Mouse (Mus musculus) midbrain, embryonic 10.5 days (tissue): ENCODE results near the gene Acsm4. TPM values are rescaled to one million over a fixed set of nuclear protein-coding genes. Genes with fewer than 3 reads are reported as not detected.

Experiments used
- DNase-seq: peaks from one replicate; pipeline ENCODE4 v3.0.0-alpha.2; 2017; ENCODE audit warnings: low spot score
- H3K27ac ChIP-seq: fragments of 300-500 bp; sonication (generic); replicated peaks from 2 replicates; pipeline ENCODE4 v1.5.1; 2016; ENCODE audit warnings: mild to moderate bottlenecking
- H3K27me3 ChIP-seq: fragments of 300-500 bp; sonication (generic); 2 replicates; pipeline ENCODE4 v1.6.1; 2016; ENCODE audit warnings: low read depth, mild to moderate bottlenecking; ENCODE audit not compliant: poor library complexity, severe bottlenecking
- H3K36me3 ChIP-seq: fragments of 300-500 bp; sonication (generic); 2 replicates; pipeline ENCODE4 v1.6.1; 2016; ENCODE audit warnings: mild to moderate bottlenecking, moderate library complexity
- H3K4me1 ChIP-seq: fragments of 300-500 bp; sonication (generic); 2 replicates; pipeline ENCODE4 v1.6.1; 2016
- H3K4me3 ChIP-seq: fragments of 300-500 bp; sonication (generic); 2 replicates; pipeline ENCODE4 v1.5.1; 2016; ENCODE audit warnings: mild to moderate bottlenecking, moderate library complexity
- H3K9me3 ChIP-seq: fragments of 300-500 bp; sonication (generic); replicated peaks from 2 replicates; pipeline ENCODE4 v1.6.1; 2016; ENCODE audit warnings: mild to moderate bottlenecking
- WGBS: fragments of 180-500 bp; shearing (Covaris S2); methylation state at CpG from one replicate; pipeline ENCODE4 v1.1.7; 2016; 5-methylcytosine and 5-hydroxymethylcytosine counted together
- polyA plus RNA-seq: library from polyadenylated mRNA; unstranded; fragments of >200 nt; fragmentation: Nextera tagmentation; extraction: Ambion mirVana; gene quantifications from 2 replicates; pipeline ENCODE4 v1.2.1, GENCODE M21; 2016

Acsm4 gene
- polyA plus RNA-seq, result not detected in 2 replicates

DNA sequence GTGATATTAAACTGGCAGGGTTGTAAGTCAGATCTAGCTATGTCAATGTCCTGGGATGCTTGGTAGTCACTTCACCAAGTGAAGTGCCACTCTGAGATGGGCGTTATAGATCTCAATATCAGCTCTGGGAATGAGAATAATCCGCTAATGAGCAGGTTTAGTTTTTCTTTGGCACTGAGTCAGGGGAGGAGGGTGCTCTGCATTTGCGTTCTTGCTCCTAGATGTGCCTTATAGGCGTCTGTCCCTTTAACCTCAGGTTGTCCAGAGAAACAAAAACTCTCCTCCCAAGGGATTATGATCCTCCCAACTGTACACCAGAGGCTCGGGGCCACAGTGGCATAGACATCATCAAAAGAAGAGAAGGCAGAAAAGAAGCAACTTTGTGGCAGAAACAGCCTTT lies at the start of gene Acsm4:
TSS of gene Acsm4 (plus strand) at position 301 of the 400 bp plus-strand sequence.
- 88% methylated on average over 5 of the region's 5 CpGs for WGBS
- Histone ChIP-seq H3K4me3 (no peak within 1 kb of the TSS), H3K36me3 (no peaks in the 10 kb centered on the region), H3K27ac (no peak within 1 kb of the TSS), H3K4me1 (no peaks in the 10 kb centered on the region), H3K27me3 (no peaks in the 10 kb centered on the region), H3K9me3 (no peaks in the 10 kb centered on the region)
- DNase-seq, result no peak

- WGBS, result 82% methylated on average over 5 of the region's 5 CpGs
- H3K36me3 ChIP-seq, result no peaks in the 10 kb centered on the region
Observed at GRCm38 (mm10) chr7:119642307-119642706, 47.5 kb upstream of the Acsm4 start.

DNA sequence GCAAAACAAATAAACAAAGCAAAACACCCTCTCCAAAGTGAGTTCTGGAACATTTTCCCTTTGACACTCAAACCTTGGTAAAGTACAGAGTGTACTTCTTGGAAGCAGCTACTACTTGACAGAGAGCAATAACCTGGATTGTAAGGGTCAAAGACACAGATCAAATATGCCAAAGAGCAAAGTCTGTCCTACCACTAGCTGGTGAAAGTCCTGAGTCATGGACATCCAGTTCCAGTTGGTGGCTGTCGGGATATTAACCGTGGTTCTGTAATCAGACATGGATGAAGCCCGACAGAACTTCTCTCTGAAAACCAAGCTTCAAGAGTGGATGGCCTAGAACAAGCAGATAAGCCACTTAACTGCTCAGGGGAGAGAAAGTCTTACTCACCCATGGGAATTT lies 21.9 kb upstream of the Acsm4 start:
- H3K27ac ChIP-seq, result no peak overlapping the region
- DNase-seq, result no peak
- H3K36me3 ChIP-seq, result no peaks in the 10 kb centered on the region
- H3K27me3 ChIP-seq, result no peaks in the 10 kb centered on the region
- H3K4me1 ChIP-seq, result no peaks in the 10 kb centered on the region
- 88% methylated on average over 3 of the region's 3 CpGs for WGBS
- no peak overlapping the region for H3K4me3 ChIP-seq
- no peaks in the 10 kb centered on the region for H3K9me3 ChIP-seq

More at GRCm38 (mm10) chr7:119642307-119642706, 47.5 kb upstream of the Acsm4 start:
- Histone ChIP-seq H3K27me3 (no peaks in the 10 kb centered on the region), H3K4me3 (no peak overlapping the region), H3K4me1 (no peaks in the 10 kb centered on the region), H3K27ac (no peak overlapping the region), H3K9me3 (no peaks in the 10 kb centered on the region)
- DNase-seq, result no peak

DNA sequence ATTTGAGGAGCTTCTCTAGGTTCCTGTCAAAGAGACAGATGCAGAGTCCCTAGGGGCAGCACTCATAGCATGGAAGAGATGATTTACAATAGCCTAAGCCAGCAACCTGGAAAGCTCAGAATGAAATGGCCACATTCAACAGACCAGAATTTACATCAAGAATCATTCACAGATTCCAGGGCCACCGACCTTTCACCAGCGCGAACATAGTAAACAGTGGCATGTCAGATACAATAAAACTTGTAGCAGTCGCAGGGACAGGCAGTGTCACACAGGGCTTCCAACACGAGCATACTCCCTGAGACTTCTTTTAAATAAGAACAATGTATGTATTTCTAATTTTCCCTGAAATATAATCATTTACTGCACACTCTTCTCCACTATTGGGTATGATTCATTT lies 19.4 kb upstream of the Acsm4 start:
- Histone ChIP-seq H3K36me3 (no peaks in the 10 kb centered on the region), H3K4me1 (0 out of 2 replicates have a peak, but pooled peaks cover 2% of the 10 kb centered on the region), H3K9me3 (no peaks in the 10 kb centered on the region), H3K27ac (no peak overlapping the region), H3K4me3 (no peak overlapping the region), H3K27me3 (no peaks in the 10 kb centered on the region)
- 85% methylated on average over 5 of the region's 5 CpGs for WGBS
- no peak for DNase-seq

DNA sequence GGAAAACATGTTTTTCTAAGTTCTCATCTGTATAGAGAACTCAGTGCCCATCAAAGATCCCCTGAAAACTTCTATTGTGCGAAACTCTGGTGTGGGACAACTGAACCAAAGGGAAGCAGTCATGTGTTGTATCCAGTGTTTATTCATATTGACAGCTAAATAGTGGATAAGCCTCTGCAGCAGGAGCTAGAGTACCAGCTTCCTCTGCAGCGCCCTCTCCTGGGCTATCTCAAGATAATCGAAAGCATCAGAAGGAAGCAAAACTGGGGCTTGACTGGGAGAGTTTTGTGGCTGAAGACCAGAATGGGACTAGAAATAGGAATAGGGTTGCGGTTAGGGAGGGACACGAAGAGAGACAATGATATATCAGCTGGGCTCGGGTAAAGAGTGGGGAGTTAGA lies 18.9 kb upstream of the Acsm4 start:
- WGBS, result 43% methylated on average over 6 of the region's 6 CpGs
- Histone ChIP-seq H3K4me3 (no peak overlapping the region), H3K27ac (no peak overlapping the region), H3K36me3 (no peaks in the 10 kb centered on the region), H3K27me3 (no peaks in the 10 kb centered on the region), H3K9me3 (no peaks in the 10 kb centered on the region), H3K4me1 (0 out of 2 replicates have a peak, but pooled peaks cover 2% of the 10 kb centered on the region)
- DNase-seq, result no peak

DNA sequence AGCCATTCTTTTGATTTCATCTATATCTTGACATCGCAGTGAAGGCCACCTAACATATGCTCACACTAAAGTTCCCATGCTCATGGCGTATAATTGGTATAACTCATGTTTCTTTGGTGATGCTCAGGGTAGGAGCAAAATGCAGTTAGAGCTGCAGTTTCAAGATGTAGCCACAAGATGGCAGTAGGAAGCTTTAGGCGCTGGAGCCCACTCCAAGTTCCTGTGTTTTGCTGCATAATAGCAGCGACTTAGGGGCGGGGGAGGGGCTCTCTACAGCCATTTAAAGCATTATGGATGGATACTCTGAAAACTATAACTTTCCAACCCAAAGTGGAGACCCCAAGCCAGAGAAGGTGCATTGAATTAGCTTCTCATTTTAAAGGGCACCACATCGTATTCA lies 16.4 kb upstream of the Acsm4 start:
- no peaks in the 10 kb centered on the region for H3K9me3 ChIP-seq
- H3K4me3 ChIP-seq, result no peak overlapping the region
- 20% methylated on average over 6 of the region's 6 CpGs for WGBS
- H3K4me1 ChIP-seq, result 0 out of 2 replicates have a peak, but pooled peaks cover 2% of the 10 kb centered on the region
- H3K36me3 ChIP-seq, result no peaks in the 10 kb centered on the region
- H3K27ac ChIP-seq, result no peak overlapping the region
- DNase-seq, result peak; percentile 55
- no peaks in the 10 kb centered on the region for H3K27me3 ChIP-seq

DNA sequence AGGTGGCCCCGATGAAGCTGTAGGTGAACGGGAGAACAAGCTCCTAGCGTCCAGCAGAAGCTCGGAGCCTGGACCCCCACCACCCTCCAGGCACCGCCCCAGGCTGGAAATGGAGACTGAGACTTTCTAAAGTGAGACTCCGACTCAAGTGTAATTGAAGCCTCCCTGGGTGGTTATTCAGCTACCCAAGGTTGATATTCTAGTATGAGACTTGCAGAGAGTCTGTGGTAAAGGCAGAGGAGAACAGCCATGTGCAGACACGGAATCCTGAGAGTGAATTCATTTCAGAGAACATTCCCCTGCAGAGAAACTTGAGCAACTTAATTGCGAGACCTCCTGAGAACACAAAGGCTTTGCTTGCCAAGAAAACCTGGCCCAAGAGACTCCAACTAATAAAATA lies 9.7 kb upstream of the Acsm4 start:
- H3K36me3 ChIP-seq, result no peaks in the 10 kb centered on the region
- no peak for DNase-seq
- H3K9me3 ChIP-seq, result no peaks in the 10 kb centered on the region
- H3K27ac ChIP-seq, result no peak overlapping the region
- no peaks in the 10 kb centered on the region for H3K4me1 ChIP-seq
- 82% methylated on average over 8 of the region's 8 CpGs for WGBS
- H3K27me3 ChIP-seq, result no peaks in the 10 kb centered on the region
- no peak overlapping the region for H3K4me3 ChIP-seq

DNA sequence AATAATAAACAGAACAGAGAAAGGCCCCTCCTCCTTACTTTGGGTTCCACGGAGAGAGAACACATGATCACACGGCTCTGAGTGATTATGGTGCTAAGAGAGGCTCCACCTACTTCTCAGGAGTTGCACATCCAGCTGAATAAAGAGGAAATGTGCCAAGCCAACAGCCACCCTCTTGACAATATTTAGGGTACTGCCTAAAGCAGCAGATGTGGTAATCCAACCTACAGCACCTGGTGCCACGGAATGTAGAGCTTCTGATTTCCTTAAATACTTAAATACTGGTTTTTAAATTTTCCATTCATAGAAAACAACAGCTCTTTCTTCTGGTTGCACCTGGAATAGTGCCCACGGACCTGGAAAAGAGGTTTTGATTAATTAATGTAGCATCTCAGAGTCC lies 7.1 kb upstream of the Acsm4 start:
- 86% methylated on average over 4 of the region's 4 CpGs for WGBS
- no peak for DNase-seq
- Histone ChIP-seq H3K27ac (no peak overlapping the region), H3K36me3 (no peaks in the 10 kb centered on the region), H3K9me3 (no peaks in the 10 kb centered on the region), H3K4me3 (no peak overlapping the region), H3K27me3 (no peaks in the 10 kb centered on the region), H3K4me1 (no peaks in the 10 kb centered on the region)

GRCm38 (mm10) chr7:119692302-119692701 lies 2.5 kb downstream of the Acsm4 start:
- WGBS, result 88% methylated on average over 4 of the region's 4 CpGs
- no peaks in the 10 kb centered on the region for H3K9me3 ChIP-seq
- DNase-seq, result no peak
- H3K27me3 ChIP-seq, result no peaks in the 10 kb centered on the region
- H3K27ac ChIP-seq, result no peak overlapping the region
- no peaks in the 10 kb centered on the region for H3K4me1 ChIP-seq
- no peaks in the 10 kb centered on the region for H3K36me3 ChIP-seq
- H3K4me3 ChIP-seq, result no peak overlapping the region

DNA sequence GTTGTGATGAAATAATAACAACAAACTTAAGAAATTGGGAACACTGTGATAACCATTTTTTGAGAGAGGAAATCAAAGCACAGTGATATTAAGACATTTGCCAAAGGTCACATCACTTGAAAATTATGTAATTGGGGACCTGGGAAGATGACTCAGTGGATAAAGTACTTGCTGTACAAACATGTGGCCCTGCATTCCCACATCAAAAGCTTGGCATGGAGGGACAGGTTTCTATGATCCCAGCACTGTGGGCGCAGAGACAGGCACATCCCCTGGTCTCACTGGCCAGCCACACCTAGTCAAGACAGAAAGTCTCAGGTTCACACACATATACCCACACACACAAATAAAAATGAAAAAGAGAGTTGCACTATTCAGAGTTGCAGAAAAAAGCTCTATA lies 5.1 kb downstream of the Acsm4 start:
- WGBS, result 83% methylated on average over 1 of the region's 1 CpGs
- no peak overlapping the region for H3K4me3 ChIP-seq

DNA sequence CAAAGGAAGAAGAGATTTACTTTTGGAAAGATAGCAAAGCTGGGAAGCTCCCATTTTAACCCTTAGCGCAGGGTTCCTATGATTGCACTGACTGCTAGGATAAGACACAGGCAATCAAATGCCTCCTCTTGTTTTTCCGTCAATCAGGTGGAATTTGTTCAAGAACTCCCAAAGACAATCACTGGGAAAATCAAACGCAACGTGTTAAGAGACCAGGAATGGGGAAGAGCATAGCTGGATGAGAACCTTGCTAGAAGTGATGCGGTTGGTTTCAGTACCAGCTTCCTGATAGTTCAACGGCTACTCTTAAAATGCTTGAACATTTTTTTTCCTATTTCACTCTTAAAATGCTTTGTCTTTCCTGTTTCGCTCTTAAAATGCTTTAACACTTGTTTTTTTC lies 24.3 kb downstream of the Acsm4 start:
- Histone ChIP-seq H3K4me1 (no peaks in the 10 kb centered on the region), H3K9me3 (no peaks in the 10 kb centered on the region), H3K27ac (no peak overlapping the region), H3K27me3 (no peaks in the 10 kb centered on the region), H3K4me3 (no peak overlapping the region), H3K36me3 (peaks cover 48% of the 10 kb centered on the region)
- DNase-seq, result no peak
- 90% methylated on average over 7 of the region's 7 CpGs for WGBS

More for the DNA sequence above, 5.1 kb downstream of the Acsm4 start:
- no peak overlapping the region for H3K27ac ChIP-seq
- H3K36me3 ChIP-seq, result no peaks in the 10 kb centered on the region
- H3K4me1 ChIP-seq, result no peaks in the 10 kb centered on the region
- no peaks in the 10 kb centered on the region for H3K9me3 ChIP-seq
- no peak for DNase-seq
- no peaks in the 10 kb centered on the region for H3K27me3 ChIP-seq

- Histone ChIP-seq H3K36me3 (peaks cover 38% of the 10 kb centered on the region), H3K4me3 (peak within 1 kb of the TSS; percentile 94), H3K4me1 (peaks cover 13% of the 10 kb centered on the region), H3K9me3 (no peaks in the 10 kb centered on the region), H3K27me3 (no peaks in the 10 kb centered on the region), H3K27ac (peak within 1 kb of the TSS; percentile 93)
- under 1% methylated on average over 60 of the region's 60 CpGs for WGBS
- peak; percentile 92 for DNase-seq
Observed at GRCm38 (mm10) chr7:119720253-119720946, 30.6 kb downstream of the Acsm4 start, which contains the start of gene Thumpd1. Thumpd1 (minus strand) TSS chr7:119720798.

DNA sequence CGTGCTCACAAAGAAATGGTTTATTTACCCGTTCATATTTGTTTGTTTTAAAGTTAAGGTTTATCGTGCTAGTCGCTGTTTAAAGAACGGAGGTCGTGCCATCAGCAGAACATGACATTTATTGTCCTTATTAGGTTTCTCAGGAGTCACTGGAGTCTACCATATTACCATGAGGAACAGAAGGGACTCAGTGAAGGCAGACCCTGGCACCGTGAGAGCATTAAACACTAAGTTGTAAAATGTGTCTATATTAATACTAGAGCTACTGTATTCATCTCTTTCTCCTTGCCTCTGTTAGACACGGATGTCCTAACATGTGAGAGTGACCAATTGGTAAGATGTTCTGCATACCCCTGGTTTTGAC lies 31.1 kb downstream of the Acsm4 start:
- Histone ChIP-seq H3K9me3 (no peaks in the 10 kb centered on the region), H3K27ac (peak overlapping the region; percentile 93), H3K27me3 (no peaks in the 10 kb centered on the region), H3K4me3 (peak overlapping the region; percentile 94), H3K36me3 (peaks cover 33% of the 10 kb centered on the region), H3K4me1 (peaks cover 13% of the 10 kb centered on the region)
- WGBS, result 14% methylated on average over 8 of the region's 8 CpGs
- no peak for DNase-seq
